11 mouse cellular contexts compared by ENCODE assay signal in the genomic region with DNA sequence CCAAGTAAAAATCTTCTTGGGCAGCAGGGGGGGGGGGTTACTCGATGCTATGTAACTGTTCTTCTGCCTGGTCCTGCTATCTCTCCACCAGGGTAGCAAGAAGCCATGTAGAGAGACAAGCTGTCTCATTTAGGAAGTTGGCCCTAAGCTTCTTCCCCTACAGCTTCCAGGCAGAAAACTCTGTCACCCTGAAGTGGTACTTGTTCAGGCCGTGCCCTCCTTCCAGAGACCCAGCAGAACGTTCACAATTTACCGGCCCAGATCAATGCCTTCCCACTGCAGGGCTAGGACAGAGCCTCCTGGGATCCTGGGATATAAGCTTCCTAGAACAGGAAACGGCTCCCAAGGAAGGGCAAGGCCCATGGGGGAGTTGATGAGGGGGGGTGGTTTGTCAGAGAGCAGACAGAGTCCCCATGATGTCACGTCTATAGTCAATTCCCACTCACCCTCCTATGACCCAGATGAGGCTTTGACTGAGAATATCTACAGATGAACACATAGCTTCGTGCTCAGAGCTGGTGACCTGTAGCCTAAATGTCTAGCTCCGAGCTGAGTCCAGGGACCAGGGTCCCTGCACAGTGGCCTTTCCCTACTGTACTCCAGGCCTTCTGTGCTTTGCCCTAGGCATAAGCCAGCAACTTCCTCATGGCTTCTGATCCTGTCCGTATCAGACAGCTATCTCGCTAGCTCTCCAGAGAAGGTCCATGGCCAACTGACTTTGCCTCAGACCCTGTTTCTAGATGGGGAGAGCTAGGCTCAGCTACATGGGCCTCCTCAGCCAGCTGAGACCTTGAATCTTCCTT. TPM values are rescaled to one million over a fixed set of nuclear protein-coding genes. Genes with fewer than 3 reads are reported as not detected.
DNase-seq lines count a peak whose midpoint lies in the region; ATAC-seq lines count a peak whose summit lies in the region.
"Had no signal": no experiment of that assay in that cellular context is flagged by ENCODE, and none has a peak within 500 bp of the region (broad histone marks: within the 10 kb centered on the region; RNA-seq: fewer than 3 reads in every experiment).

No protein-coding gene starts in this region.

- no peaks in the 10 kb centered on the region for H3K9me3 ChIP-seq in forebrain, embryonic 15.5 days
- H3K9me3 ChIP-seq in forebrain, embryonic 11.5 days (ENCODE audit: control insufficient read depth, low read length), result no peaks in the 10 kb centered on the region
- H3K9me3 ChIP-seq in midbrain, embryonic 16.5 days (replicated peaks; ENCODE audit: control insufficient read depth, low read length, poor library complexity, severe bottlenecking), result no peaks in the 10 kb centered on the region
- H3K9me3 ChIP-seq: neural tube, embryonic 12.5 days had no signal

- H3K27ac ChIP-seq in forebrain, embryonic 15.5 days (replicated peaks), result peak overlapping the region; percentile 66
- H3K27ac ChIP-seq in forebrain, embryonic 11.5 days (ENCODE audit: low read depth, low read length), result no peak overlapping the region
- peak overlapping the region; percentile 55 for H3K27ac ChIP-seq in midbrain, embryonic 16.5 days (ENCODE audit: low read length)

- no peak overlapping the region for H3K4me2 ChIP-seq in forebrain, embryonic 15.5 days (replicated peaks)
- no peak overlapping the region for H3K4me2 ChIP-seq in forebrain, embryonic 11.5 days (ENCODE audit: low read depth, low read length, severe bottlenecking)
- H3K4me2 ChIP-seq in midbrain, embryonic 16.5 days (ENCODE audit: low read length), result no peak overlapping the region
- H3K4me2 ChIP-seq: liver, embryonic 11.5 days; neural tube, embryonic 12.5 days had no signal

- peaks cover 48% of the 10 kb centered on the region for H3K4me1 ChIP-seq in forebrain, embryonic 15.5 days
- no peaks in the 10 kb centered on the region for H3K4me1 ChIP-seq in forebrain, embryonic 11.5 days (replicated peaks; ENCODE audit: control insufficient read depth, insufficient read depth, low read length)
- H3K4me1 ChIP-seq in midbrain, embryonic 16.5 days (ENCODE audit: control insufficient read depth, insufficient read depth, low read length), result no peaks in the 10 kb centered on the region; the same call in 1 of the 2 replicates

- ATAC-seq in forebrain, embryonic 15.5 days (replicated peaks), result no peak
- ATAC-seq in forebrain, embryonic 11.5 days (replicated peaks; ENCODE audit: low FRiP score), result no peak
- no peak for ATAC-seq in midbrain, embryonic 16.5 days

- no peak overlapping the region for H3K4me3 ChIP-seq in forebrain, embryonic 15.5 days
- no peak overlapping the region for H3K4me3 ChIP-seq in forebrain, embryonic 11.5 days (ENCODE audit: low read depth, low read length)
- no peak overlapping the region for H3K4me3 ChIP-seq in midbrain, embryonic 16.5 days (ENCODE audit: low read depth, low read length)
- H3K4me3 ChIP-seq: neural tube, embryonic 12.5 days had no signal

- H3K9ac ChIP-seq in forebrain, embryonic 15.5 days (replicated peaks), result peak overlapping the region; percentile 15; the same call in 1 of the 2 replicates
- no peak overlapping the region for H3K9ac ChIP-seq in forebrain, embryonic 11.5 days (ENCODE audit: low read length)
- H3K9ac ChIP-seq in midbrain, embryonic 16.5 days (ENCODE audit: low read depth, low read length), result no peak overlapping the region
- H3K9ac ChIP-seq: neural tube, embryonic 12.5 days had no signal

- H3K27me3 ChIP-seq in forebrain, embryonic 15.5 days, result no peaks in the 10 kb centered on the region
- no peaks in the 10 kb centered on the region for H3K27me3 ChIP-seq in forebrain, embryonic 11.5 days (ENCODE audit: control insufficient read depth, insufficient read depth, low read length)
- H3K27me3 ChIP-seq in midbrain, embryonic 16.5 days (ENCODE audit: control insufficient read depth, insufficient read depth, low read depth, low read length), result no peaks in the 10 kb centered on the region

- peaks cover 94% of the 10 kb centered on the region for H3K36me3 ChIP-seq in forebrain, embryonic 15.5 days
- no peaks in the 10 kb centered on the region; the same call in 1 of the 2 replicates for H3K36me3 ChIP-seq in forebrain, embryonic 11.5 days (ENCODE audit: control insufficient read depth, insufficient read depth, low read length)
- H3K36me3 ChIP-seq in midbrain, embryonic 16.5 days (ENCODE audit: control insufficient read depth, insufficient read depth, low read length), result peaks cover 28% of the 10 kb centered on the region

- WGBS in forebrain, embryonic 15.5 days, result 85% methylated on average over 10 of the region's 10 CpGs
- 86% methylated on average over 10 of the region's 10 CpGs for WGBS in forebrain, embryonic 11.5 days
- WGBS in midbrain, embryonic 16.5 days, result 85% methylated on average over 10 of the region's 10 CpGs

- DNase-seq in forebrain, embryonic 11.5 days (ENCODE audit: low spot score), result no peak
- peak; percentile 25 for DNase-seq in kidney, postnatal 14 days
- DNase-seq in kidney, adult 8-10 months, result no peak
- DNase-seq in cerebellum, adult 8-10 months, result peak; percentile 28
- no peak for DNase-seq in thymus, postnatal 14 days
- DNase-seq in thymus, postnatal 25 days, result no peak
- DNase-seq: right cerebral cortex, postnatal 25 days had no signal

RNA-seq across cellular contexts. Expression of gene Ppara, which starts 33.5 kb away (rescaled TPM):
- polyA plus RNA-seq in forebrain, embryonic 15.5 days (2015; fragmentation: Nextera tagmentation; extraction: Ambion mirVana), result 1.4 and 1.5 TPM in 2 replicates
- polyA plus RNA-seq in forebrain, embryonic 11.5 days (2014; fragmentation: Nextera tagmentation; extraction: Ambion mirVana), result 0.31 and 0.51 TPM in 2 replicates
- polyA plus RNA-seq in midbrain, embryonic 16.5 days (2015; fragmentation: Nextera tagmentation; extraction: Ambion mirVana), result 1.5 and 1.9 TPM in 2 replicates

Comparison
In these comparisons a context has a peak if more than half of its experiments do, and no peak if none do; other contexts are left out.
1. DNase-seq: peak in kidney, postnatal 14 days (single experiment) and cerebellum, adult 8-10 months (single experiment); none in forebrain, embryonic 11.5 days (single experiment), kidney, adult 8-10 months (0 of 2), thymus, postnatal 14 days (single experiment) and thymus, postnatal 25 days (single experiment).